Mouse (Mus musculus) spleen, postnatal 10 days (tissue): ENCODE data around the gene Atp13a2.

ENCODE experiments used
- DNase-seq, 2 experiments: peaks; one replicate each; pipeline ENCODE4 v3.0.0; 2021 to 2022; ENCODE audit warnings: low spot score in 2 of 2

Atp13a2 gene

DNA sequence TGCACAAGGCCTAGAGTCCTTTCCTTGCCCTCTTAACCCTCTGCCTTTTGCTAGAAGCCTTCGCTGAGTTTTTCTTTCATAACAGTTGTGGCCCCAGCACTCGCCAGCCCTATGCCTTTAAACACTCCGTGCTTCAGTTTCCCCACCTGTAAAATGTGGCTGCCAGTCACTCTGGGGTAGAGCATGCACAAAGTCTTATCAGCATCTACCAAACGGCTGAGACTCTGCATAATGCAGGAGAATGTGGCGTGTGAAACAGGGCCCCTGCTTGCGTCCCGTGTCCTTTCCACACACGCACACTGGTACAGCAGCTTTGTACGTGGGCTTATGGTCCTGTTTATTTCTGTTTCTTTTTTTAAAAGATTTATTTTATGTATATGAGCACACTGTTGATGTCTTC, 10.1 kb downstream of the Atp13a2 start:
- DNase-seq: no peak

DNA sequence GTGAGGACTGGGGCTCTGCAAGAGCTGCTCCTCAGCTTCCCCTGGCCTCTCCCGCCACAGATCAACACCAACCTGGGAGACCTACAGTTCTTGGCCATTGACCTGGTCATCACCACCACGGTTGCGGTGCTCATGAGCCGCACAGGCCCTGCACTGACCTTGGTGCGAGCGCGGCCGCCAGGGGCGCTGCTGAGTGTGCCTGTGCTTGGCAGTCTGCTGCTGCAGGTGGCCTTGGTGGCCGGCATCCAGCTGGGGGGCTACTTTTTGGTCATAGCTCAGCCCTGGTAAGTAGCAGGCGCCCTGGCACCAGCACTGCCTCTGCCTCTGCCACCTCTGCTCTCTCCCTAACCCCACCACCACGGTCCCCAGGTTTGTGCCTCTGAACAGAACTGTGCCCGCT, 19.3 kb downstream of the Atp13a2 start:
- DNase-seq: peak in 1 of 2 experiments; percentile 54

DNA sequence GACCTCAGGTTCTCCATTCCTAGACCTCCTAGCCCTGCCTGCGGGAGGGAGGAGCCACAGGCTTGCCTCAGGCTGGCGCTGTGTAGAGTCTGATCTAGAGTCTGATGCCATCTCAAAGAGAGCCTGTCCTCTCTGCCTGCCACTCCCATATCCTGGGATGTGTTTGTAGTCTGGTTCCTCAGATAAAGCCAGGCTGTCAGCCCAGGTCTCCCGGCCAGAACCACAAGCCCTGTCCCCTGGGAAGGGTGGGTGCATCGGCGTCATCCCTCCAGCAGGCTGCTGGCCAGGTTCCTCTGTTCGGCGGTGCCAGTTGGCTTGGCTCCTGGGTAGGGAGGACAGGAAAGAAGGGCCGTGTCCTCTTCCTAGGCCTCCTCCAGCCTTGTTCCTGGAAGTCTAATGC, 21.4 kb downstream of the Atp13a2 start:
- no peak for DNase-seq

DNA sequence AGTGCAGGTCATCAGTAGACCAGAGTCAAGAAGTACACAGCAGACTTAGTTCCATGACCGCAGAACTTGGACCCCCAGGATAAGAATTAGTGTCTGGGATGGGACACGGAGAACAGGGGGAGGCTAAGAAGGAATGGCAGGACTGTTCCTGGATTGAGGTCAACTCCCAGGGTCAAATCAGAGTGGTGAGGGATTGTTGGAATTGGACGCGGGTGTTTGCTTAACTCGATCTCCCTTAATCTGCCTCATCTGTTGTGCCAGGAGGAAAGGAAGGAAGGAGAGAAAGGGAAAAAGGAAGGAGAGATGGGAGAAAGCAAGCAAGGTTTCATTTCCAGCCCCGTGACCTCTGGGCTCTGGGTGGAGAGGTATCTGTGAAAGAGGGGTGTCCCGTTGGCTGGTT, 23.4 kb downstream of the Atp13a2 start, which contains the start of gene Mfap2:
Gene Mfap2, plus strand, starts transcription at position 301 of the 400 bp plus-strand sequence.
- no peak for DNase-seq

DNA sequence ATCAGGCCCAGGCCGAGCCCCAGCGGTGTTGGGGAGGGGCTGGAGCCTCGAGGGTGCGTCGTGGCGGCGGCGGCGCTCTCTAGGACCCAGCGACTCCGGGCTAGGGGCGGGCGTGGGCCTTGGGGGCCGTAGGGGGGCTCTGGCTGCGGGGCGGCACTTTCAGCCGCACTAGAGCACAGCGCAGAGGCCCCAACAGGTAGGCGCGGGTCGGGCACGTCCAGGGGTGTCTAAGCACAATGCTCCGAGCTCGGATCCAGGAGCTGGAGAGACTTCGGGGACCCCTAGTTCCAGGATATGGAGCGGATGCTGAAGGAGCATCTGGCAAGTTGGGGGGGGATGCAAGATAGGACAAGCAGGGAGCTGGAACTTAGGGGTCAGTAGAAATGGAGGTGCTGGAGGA, 23.9 kb downstream of the Atp13a2 start:
- no peak for DNase-seq

DNA sequence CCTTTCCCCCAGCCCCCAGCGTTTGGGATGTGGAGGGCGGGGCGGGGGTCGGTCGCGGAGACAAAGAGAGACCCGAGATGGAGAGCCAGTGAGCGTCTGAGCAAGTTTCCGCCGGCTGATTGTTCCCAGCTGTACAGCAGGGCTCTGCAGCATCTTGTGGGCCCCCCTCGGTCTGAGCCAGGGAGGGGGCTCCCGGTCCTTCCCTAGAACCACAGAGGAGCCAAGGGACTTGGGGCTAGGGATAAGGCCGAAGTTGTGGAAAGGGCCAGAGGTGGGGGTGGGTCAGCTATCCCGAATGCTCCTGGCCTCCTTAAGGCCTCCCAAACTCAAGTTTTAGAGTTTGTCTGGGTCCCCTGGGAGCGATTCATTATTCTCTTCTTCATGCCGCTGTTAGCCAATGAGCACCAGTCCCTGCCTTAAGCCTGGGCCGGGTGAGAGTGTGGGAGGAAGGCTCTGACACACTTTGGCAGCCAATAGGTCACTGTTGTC, 24.3 kb downstream of the Atp13a2 start:
- no peak for DNase-seq

DNA sequence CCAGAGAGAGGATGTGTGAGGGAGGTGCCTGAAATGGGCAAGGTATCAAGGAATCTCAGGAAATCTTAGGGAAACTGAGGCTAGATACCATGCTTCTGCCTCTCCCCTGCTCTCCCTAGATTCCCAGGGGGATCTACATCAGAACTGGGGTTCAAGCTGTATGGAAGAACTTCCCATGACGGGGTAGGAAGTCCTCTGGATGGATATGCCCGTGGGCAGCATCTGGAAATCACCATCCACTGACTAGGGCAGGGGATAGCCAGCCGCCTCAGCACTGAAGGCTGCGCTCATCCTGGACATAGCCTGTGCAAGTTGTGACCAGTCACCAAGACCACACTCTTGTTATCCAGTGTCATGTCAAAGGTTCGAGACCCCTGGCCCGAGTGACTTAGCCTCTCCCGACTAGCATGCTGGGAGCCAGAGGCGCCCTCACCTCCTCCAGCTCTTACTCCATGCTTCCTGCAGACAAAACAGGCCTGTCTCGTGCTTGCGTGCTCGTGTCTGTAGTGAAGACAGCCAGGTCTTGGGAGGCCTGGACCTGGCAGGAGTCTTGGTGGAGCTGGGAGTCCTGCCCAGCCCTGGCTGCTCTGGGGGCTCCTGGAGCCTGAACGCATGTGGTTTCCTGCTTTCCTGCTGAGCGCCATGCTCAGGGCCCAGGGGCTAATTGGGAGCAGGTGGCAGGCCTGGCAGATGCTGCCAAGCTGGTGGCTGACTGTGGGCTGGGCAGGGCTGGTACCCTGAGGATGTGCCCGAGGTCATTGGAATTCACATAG, 25.1 kb downstream of the Atp13a2 start:
- no peak for DNase-seq

DNA sequence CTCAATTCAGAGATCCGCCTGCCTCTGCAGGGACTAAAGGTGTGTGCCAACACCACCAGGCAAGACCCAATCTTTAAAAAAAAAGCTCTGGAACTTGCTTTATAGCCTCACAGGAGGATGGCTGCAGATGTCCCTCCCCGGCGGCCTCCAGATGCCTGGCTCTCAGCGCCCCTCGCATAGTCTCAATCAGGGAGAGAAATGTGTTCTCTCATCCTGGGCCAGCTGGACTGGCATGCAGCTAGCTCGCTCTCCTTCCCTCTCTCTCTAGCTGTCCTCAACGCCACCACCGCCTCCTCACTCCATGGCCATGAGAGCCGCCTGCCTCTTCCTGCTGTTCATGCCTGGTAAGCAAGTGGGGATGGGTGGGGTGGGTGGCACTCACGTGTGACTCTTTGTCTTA, 25.9 kb downstream of the Atp13a2 start:
- DNase-seq: no peak

DNA sequence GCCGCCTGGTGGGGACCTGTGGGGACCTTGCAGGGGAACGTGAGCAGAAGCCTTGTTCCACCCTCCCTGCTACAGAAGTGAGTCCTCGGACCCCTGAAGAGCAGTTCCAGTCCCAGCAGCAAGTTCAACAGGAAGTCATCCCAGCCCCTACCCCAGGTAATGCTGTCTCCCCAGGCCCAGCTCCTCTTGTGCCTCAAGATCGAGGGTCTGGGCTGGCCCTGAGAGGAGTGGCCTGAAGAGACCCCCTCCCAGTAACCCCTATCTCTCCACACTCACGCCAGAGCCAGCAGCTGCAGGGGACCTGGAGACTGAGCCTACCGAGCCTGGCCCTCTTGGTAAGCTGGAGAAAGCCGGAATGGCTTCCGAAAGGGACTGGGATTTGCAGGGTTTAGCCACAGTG, 27.4 kb downstream of the Atp13a2 start:
- DNase-seq: no peak

DNA sequence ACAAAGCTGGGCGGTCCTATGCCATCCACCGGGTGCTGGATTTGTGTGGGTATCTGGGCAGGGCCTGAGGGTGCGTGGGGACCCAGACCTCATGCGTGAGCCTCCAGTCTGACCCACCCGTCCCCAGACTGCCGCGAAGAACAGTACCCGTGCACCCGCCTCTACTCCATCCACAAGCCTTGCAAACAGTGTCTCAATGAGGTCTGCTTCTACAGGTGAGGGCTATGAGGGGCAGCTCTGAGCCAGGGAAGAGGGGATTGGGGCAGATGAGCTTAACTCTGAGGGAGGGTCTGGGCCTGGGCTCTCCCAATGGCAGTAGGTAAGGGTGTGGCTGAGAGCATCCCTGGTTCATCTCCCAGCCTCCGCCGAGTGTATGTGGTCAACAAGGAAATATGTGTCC, 28.2 kb downstream of the Atp13a2 start:
- DNase-seq: no peak

DNA sequence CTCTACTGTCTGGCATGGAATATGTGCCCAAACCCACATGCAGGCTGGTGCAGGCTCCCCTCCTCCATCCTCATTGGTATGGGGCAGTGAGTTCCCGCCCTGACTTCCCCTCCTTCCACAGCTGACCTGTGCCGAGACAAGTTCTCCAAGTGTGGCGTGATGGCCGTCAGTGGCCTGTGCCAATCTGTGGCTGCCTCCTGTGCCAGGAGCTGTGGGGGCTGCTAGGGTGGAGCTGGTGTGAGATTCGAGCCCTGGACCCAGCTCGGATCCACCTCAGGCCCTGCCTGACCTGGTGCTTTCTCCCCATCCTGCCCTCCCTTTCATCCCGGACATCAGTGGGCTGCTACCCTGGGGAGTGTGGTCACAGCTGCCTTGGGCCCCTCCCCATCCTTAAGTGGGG, 28.7 kb downstream of the Atp13a2 start:
- no peak for DNase-seq

DNA sequence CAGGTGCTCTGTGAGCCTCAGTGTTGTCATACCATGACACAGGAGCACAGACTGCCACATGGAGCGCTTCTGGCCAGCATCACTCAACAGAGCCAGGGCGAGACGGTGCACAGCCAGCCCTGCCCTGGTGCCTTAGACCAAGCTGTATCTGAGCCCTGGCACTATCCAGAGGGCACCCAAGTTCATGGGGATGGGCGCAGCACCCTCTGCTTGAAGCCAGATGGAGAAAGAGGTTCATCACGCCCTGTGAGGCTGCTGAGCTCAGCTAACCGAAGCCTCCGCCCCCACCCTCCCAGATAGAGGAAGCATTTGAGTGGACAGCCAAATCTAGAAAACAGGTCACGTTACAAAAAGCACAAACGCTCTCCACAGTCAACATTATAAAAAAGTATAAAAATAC, 29.6 kb downstream of the Atp13a2 start:
- no peak for DNase-seq

DNA sequence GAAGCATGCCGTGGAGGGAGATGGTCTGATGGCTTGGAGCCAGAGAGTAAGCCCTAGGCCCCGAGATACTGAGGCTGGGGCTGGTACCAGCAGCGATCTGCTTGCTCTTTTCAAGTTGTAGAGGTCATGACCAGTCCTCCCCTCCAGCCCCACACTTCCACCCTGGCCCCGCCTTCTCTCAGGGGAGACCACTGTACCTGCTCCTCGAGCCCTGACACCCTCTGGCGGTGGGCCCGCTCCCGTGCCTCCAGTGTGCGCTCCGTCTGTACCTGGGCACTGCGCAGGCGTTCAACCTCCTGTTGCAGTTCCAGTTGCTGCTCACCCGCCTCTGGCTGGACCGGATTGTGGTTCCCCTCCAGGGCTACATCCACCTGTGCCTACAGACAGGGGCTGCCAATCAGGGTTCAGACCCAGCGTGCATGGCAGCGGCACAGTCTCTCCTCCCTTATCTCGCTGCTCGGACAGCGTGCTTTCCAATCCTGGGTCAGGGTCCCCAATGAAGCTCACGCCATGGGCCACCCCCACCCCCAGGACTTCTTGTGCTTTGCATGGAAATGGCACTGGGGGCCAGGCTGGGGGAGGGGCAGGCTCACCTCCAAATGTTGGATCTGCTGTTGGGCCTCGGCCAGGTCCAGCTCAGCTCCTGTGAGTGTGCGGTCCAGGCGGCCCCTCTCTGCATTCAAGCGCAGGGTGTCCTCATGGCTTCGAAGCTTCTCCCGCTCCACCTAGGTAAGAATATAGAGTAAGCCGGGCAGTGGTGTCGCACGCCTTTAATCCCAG, 31.2 kb downstream of the Atp13a2 start:
- DNase-seq: no peak

DNA sequence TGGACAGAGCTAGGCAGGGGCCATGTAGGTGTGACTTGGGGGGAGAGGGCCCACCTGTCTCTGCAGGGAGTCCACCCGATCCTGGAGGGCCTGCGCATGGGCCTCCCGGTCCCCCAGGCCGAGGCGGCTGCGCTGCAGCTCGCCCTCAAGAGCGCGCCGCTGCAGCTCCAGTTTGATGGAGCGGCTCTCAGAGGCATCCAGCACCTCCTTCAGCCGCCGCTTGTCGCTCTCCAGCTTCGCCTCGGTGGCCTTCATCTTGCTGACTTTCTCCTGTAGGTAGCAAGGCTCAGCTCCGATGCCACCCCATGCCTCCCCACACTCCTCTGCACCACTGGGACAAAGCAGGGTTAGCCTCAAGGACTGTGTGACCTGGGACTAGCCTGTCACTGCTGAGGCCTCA, 33.5 kb downstream of the Atp13a2 start:
- DNase-seq: no peak

DNA sequence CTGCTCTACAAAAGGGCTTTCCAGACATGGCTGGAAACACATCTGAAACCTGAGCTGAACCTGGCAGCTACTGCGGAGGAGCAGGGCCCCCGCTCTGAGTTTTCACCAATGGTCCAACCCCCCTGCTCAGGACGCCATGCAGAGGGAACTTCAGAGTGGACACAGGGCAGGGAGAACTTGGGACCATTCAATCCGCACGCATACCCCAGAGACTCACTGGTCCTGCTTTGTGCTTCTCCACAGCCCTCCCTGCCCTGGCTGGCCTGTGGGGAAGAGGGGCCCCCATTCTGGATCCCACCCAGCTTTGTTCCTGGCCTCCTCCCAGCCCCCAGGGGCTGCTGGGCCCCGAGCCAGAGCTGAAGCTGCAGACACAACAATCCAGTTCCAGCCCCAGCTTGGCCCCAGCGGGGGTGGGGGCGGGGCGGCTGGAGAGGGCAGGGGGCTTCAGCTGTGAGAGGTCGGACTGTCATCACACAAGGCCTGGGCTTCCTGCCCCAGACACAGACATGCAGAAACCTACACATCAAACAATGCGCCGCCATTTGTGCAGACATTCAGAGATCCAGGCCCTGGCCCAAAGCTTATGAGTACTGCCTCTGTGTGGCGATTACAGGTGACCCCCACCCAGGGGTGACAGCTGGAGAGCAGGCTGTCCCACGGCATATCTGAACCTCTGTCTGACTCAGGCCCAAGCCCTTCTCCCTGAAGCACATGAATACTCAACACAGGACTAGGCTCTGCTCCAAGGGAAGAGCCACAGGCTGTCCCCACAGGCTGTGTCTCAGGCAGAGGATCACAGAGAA, 34.3 kb downstream of the Atp13a2 start:
- no peak for DNase-seq

DNA sequence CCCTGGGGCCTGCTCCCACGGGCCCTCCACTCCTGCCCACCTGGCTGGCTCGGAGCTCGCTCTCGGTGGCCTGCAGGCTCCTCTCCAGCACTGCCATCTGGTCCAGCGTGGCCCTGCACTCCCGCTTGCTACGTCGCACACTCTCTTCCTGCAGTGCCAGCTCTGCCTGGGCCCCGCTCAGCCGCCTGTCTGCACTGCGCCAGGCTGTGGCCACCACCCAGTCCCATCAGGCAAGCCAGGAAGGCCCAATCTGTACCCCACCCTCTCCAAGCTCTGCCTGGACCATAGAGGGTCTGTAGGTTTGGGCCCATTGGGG, 34.9 kb downstream of the Atp13a2 start:
- DNase-seq: no peak

DNA sequence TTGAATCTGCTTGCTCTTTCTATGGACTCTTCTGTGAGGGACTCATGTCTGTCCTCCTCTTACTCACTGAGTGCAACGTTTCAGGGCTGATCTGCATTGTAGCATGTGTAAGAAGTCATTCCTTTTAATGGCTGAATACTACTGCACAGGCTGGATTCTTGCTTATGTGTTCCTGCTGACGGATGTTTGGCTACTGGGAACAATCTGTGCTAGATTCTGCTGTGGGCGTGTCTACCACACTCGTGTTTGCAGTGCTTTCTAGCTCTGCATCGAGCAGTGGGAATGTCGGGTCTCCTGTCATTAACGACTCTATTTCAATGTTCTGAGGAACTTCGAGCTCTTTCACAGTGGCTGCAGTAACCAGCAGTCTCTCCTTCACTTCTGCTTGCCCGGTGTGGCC, 37.4 kb downstream of the Atp13a2 start:
- no peak for DNase-seq

DNA sequence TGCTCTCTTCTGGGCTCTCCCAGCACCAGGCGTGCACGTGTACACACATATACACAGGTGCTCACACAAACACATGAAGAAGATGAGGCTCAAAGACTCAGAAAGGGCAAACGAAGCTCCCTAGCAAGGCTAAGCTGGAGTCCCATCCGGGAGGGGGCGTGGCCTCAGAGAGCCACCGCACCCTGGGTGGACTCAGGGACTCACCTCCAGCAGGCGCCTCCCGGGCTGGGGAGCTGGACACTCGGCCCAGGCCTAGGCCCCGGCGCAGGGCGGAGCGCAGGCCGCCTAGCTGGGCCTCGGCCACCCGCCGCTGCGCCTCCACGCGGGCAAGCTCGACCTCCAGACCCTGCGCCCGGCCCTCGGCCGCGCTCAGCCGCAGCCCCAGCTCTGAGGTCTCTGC, 38.3 kb downstream of the Atp13a2 start:
- DNase-seq: no peak

DNA sequence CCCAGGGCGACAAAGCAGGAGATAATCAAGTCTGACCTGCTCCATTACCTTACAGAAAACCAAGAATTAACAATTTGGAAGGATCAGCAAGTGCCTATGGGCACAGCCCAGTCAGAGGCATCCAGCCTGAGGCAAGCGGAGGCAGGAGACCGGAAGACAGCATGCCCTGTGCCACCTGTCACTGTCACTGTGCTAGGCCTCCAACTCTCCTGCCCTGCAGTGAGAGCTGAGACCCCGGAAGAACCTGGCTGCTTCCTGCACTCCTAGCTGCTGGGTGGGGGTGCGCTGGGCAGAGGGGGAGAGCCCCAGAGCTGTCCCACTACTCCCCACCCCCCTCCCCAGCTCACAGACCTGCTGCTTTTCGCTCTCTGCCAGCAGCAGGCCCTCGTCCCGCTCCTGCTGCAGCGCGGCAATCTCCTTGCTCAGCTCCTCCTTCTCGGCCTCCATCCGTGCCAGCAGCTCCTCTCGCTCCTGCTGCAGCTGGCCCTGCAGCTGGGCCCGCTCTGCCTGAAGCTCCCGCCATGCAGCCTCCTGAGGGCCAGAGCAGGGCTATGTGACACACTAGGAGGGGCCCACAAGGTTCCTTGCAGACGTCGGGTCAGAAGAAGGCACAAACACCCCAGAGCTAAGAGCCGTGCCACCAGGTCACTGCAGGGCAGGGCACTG, 44.0 kb downstream of the Atp13a2 start:
- no peak for DNase-seq

DNA sequence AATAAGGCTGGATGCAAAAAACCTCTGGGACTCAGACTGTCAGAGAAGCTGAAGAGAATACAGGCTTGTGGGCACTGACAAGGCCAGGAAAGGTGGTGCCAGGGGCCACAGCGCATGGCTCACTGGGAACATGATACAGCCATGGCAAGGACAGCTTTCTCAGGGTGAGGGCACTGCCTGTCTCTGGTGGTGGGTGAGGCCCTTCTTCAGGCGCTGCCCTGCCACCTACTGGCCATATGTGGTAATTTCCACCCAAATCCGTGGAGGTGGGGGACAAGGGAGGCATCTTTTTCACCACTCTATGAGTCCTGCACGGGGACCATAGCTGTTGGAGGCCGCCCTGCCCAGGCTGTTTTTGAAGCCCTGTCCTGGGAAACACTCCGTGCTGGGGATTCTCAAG, 45.1 kb downstream of the Atp13a2 start:
- peak; percentile 74 to 87 for DNase-seq

DNA sequence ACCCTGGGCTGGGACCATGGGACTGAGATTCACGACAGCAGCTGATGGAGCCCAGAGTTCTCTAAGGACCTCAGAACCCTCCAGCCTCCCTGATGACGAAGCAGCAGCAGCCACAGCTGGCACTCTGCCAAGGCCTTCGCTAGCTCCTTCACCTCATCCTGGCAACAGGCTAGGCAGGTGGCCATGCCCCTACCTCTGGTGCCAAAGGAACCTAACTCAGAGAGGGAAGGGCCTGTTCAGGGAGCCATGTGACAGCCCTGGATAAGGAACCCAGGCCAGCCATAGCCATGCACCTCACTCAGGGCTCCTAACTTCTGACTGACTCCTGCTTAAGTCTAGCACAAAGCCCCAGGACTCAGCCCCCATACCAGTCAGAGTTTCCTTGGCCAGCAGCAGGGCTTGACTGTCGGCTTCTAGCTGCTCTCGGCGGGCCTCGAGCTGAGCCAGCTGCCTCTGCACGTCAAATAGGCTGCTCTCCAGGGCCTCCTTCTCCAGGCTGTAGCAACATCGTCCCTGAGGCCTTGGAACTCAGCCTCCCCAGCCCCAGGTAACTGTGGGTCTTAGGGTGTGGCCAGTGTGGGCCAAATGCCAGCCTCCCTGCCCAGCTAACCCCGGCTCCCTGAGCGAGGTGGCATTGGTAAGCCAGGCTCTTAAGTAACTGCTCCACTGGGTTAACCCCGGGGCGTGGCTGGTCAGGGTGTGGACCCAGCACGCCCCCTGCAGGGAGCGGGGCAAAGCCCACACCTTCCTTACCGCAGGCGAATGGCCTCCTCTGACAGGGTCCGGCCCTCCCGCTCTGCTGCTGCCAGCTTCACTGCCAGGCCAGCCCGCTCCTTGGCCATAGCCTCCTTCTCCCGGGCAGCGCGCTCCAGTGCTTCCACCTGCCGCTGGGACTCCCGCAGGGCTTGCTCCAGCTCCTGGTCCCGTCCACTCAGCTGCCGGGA, 47.2 kb downstream of the Atp13a2 start:
- peak in 1 of 2 experiments; percentile 45 for DNase-seq
